Mouse (Mus musculus) spleen, postnatal 36 days (tissue): ENCODE data around the gene Maged2.
"Not testable (repeated sequence)": the region's sequence is repeated elsewhere in the genome, so short reads cannot be mapped to it uniquely, and the experiment has no call there.

Experiments used
- DNase-seq, 2 experiments: peaks; one replicate each; pipeline ENCODE4 v3.0.0; 2022; ENCODE audit warnings: low spot score in 2 of 2, mixed read lengths in 1 of 2

Maged2 gene

DNA sequence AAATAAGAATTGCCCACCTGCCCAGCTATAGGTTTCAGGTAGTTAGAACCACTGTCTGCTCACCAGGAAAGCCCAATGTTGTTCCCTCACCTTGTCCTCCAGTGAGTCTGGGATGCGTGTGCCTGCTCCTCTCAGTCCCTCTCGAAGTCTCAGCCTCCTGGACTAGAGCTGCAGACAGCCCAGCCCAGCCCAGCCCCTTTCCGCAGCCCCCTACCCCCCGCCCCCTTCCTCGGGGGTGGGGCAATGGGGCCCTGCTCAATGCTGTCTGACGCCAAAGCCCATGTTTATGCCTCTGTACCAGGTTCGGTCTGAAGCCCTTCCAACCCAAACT, at the start of gene Maged2:
Gene Maged2, minus strand, starts transcription at position 207 of the 331 bp plus-strand sequence.
- DNase-seq = no peak

DNA sequence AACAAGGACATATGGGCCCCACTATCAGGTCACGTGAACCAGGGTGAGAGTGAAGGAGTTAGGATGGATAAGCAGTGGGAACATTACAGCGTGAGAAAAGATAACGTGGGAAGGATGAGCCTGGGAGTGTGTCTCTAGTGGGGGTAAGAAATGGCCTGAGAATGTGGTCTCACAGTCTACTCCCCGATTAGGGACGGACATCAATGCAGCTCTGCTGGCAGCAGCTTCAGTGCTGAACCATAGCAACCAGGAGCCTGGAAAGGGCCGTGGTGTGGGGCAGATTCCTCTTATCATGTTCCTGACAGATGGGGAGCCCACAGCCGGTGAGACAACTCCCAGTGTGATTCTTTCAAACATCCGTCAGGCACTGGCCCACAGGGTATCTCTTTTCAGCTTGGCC, 34.1 kb upstream of the Maged2 start:
- DNase-seq = no peak

DNA sequence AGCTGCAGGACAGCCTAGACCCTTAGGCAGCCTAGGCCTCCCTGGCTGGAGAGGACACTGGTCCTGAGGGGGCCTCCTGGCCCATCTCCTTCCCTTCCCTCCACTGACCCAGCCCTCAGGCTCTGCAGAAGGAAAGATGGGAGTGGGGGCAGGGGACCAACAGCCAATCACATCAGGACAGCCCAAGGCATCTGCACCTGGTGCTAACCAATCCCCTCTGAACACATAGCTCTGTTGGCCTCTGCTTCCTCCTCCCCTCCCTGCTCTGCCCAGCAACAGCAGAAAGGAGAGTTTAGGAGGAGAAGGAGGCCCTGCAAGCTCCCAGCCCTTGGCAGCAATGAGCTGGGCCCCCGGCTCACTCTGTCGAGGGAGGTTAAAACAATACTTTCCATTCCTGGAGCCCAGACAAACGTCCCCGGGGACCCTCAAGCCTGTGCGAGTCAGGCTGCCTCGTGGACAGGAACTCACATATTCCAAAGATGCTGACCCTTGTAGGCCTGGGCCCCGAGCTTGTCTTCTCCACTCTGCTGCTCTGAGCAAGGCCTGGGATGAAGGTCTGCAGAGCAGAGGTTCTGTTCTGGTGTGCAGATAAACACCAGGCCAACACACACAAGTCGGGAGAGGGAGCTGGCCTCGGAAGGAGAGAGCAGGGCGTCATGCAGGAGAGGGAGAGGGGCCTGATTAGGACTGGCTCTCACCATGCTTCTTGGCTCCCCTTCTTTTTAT, 31.5 kb upstream of the Maged2 start:
- DNase-seq = not testable (repeated sequence)

DNA sequence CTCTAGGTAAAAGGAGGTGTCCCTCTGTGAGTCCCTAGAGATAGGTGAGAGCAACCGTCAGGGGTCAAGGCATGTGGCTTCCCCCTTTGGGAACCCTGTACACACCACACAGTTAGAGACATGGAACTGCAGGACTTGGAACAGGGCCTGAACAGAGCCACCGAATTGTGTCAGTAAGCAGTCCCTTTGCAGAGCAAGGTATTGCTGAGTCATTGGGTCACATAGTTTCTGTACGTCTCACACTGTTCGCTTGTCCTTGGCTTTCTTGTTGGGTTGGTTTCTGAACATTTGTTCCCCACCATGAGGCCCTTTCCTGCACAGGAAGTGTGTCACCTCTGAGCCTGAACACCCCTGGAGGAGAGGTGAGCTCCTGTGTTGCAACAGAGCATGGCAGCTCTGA, 29.1 kb upstream of the Maged2 start:
- DNase-seq = not testable (repeated sequence)

DNA sequence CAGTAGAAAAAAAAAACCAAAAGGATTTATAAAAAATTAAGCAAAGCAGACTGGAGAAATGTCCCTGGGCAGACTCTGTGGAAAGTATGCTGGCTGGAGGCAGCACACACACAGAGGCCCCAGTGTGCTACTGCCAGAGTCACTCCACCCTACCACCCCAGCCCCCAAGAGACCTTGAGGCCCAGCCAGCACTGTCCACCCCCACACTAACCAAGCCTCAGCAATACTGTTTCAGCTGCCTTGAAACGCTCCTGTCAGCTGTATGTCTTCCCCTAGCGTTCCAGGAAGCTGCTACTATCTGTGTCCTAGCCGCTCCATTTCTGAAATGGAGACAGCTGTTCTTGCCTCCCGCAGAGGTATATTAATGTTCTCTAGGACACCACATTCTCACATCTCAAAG, 16.2 kb upstream of the Maged2 start:
- DNase-seq = no peak

DNA sequence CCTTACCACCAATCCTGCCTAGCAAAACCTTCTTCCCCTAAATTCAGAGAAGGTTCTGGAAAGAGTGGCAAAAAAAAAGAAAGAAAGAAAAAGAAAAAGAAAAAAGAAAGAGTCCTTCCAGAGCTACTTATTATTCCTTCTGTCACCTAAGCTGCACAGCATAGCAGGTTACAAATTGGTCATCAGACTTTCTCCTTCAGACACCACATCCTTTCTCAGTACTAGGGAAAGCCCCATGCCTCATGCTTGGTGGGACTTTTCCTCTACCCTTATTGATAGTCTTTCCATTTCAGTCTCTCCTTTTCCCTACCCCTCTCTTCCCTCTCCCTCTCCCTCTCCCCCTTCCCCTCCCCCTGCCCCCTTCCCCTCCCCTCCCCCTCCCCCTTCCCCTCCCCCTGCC, 3.1 kb upstream of the Maged2 start:
- no peak for DNase-seq

DNA sequence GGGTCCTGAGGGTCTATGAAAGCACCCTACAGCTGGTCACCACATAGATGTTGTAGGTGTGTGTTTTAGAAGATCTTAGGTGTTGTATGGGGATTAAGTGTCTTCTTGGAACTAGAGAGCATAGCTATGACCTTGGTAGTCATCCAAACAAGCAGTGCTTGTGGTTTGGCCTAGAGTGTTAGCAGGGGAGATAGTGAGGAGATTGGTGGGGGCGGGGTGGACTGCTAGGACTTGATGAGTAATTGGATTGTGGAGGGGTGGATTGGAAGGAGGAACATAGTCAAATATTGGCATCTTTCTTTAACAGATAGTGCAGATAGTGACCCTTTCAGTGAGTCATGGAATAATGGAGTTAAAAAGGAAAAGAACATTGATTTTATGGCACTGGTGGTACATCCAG, 1.5 kb upstream of the Maged2 start:
- no peak for DNase-seq

DNA sequence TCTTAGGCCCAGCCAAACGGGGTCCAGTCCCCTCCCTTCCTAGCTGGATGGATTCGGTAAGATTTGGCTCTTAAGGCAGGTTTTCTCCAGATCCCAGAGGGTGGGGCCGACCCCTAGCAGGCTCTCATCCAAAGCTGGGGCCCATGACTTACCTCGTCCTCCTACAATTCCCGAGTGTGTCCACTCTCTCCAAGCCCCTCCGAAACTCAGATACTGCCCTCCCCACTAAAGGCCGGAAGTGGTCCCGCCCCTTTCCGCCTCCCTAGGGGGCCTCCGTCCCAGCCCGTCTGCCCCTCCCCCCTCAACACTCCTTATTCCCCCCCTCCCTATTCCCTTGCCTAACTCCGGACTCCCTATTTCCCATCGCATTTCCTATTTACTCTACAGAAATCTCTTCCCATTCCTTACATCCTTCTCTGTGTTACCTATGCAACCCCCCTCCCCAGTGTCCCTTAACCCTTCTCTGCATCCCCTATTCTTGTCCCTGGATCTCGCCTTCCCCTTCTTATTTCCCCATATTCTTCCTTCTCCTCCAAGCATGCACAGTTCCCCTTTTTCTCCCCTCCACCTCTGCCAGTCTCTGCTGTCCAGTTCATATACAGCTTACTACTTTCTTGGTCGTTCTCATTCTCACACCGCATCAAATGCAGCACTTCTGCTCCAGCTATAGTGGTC, 544 bp downstream of the Maged2 start:
- DNase-seq = no peak

DNA sequence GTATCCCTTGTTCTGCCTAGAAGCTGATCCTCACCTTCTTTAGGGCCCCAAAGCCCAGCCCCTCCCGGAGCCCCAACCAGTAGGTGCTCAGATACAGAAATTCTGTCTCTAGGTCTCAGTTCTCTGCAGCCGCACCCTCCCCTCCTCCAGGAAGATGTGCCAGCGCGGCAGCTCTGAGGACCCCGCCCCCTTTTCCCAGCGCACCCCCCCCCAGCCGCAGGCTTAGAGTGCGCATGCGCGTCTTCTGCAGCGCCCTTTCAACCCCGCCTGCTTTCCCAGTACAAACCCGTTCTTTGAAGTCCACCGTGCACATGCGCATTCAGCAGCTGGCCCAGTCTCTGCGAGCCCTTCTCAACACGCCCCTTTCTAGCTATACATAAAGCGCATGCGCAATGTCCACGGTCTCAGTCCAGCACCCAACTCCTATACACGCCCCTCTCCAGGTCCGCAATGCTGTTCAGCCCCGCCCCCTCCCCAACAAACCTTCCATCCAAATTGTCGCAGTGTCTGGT, 1.3 kb downstream of the Maged2 start:
- DNase-seq = peak; percentile 73 to 76

DNA sequence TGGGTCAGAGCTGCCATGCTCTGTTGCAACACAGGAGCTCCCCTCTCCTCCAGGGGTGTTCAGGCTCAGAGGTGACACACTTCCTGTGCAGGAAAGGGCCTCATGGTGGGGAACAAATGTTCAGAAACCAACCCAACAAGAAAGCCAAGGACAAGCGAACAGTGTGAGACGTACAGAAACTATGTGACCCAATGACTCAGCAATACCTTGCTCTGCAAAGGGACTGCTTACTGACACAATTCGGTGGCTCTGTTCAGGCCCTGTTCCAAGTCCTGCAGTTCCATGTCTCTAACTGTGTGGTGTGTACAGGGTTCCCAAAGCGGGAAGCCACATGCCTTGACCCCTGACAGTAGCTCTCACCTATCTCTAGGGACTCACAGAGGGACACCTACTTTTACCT, 13.2 kb downstream of the Maged2 start:
- DNase-seq = not testable (repeated sequence)

DNA sequence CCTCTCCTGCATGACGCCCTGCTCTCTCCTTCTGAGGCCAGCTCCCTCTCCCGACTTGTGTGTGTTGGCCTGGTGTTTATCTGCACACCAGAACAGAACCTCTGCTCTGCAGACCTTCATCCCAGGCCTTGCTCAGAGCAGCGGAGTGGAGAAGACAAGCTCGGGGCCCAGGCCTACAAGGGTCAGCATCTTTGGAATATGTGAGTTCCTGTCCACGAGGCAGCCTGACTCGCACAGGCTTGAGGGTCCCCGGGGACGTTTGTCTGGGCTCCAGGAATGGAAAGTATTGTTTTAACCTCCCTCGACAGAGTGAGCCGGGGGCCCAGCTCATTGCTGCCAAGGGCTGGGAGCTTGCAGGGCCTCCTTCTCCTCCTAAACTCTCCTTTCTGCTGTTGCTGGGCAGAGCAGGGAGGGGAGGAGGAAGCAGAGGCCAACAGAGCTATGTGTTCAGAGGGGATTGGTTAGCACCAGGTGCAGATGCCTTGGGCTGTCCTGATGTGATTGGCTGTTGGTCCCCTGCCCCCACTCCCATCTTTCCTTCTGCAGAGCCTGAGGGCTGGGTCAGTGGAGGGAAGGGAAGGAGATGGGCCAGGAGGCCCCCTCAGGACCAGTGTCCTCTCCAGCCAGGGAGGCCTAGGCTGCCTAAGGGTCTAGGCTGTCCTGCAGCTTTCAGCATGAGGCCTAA, 15.5 kb downstream of the Maged2 start:
- not testable (repeated sequence) for DNase-seq
